Mouse (Mus musculus) neural tube, embryonic 11.5 days (tissue): Measurements from ENCODE around the gene Fnbp1. TPM values are rescaled to one million over a fixed set of nuclear protein-coding genes. Genes with fewer than 3 reads are reported as not detected.

Source experiments
- ATAC-seq: fragments of 200-750 bp; cut with Nextera tagmentation; 2 replicates; pipeline ENCODE4 v1.8.0; 2017; ENCODE audit warnings: moderate number of reproducible peaks, mild to moderate bottlenecking, moderate TSS enrichment, moderate library complexity; ENCODE audit not compliant: insufficient read depth, low FRiP score, low TSS enrichment
- DNase-seq: peaks from one replicate; pipeline ENCODE4 v3.0.0-alpha.2; 2015; ENCODE audit warnings: low spot score
- H3K27ac ChIP-seq: fragments of 300-500 bp; sonication (generic); 2 replicates; pipeline ENCODE4 v1.5.1; 2014; ENCODE audit warnings: low read depth, mild to moderate bottlenecking, low read length
- H3K27me3 ChIP-seq: fragments of 300-500 bp; sonication (generic); 2 replicates; pipeline ENCODE4 v1.6.1; 2014; ENCODE audit warnings: mild to moderate bottlenecking, low read length, mixed read lengths; ENCODE audit not compliant: control insufficient read depth, insufficient read depth
- H3K36me3 ChIP-seq: fragments of 300-500 bp; sonication (generic); 2 replicates; pipeline ENCODE4 v1.6.1; 2014; ENCODE audit warnings: mild to moderate bottlenecking, low read length, moderate library complexity, mixed read lengths; ENCODE audit not compliant: control insufficient read depth, insufficient read depth
- H3K4me1 ChIP-seq: fragments of 300-500 bp; sonication (generic); 2 replicates; pipeline ENCODE4 v1.6.1; 2014; ENCODE audit warnings: low read length, mixed read lengths; ENCODE audit not compliant: control insufficient read depth, insufficient read depth
- H3K4me2 ChIP-seq: fragments of 300-500 bp; sonication (generic); 2 replicates; pipeline ENCODE4 v1.6.1; 2014; ENCODE audit warnings: low read depth, mild to moderate bottlenecking, moderate library complexity
- H3K4me3 ChIP-seq: fragments of 300-500 bp; sonication (generic); 2 replicates; pipeline ENCODE4 v1.5.1; 2014; ENCODE audit warnings: low read depth, low read length
- H3K9ac ChIP-seq: fragments of 300-500 bp; sonication (generic); 2 replicates; pipeline ENCODE4 v1.6.1; 2014; ENCODE audit warnings: mild to moderate bottlenecking, low read length
- H3K9me3 ChIP-seq: fragments of 300-500 bp; sonication (generic); 2 replicates; pipeline ENCODE4 v1.6.1; 2016; ENCODE audit warnings: low read length; ENCODE audit not compliant: control insufficient read depth
- WGBS: fragments of 180-500 bp; shearing (Covaris S2); extraction: QIAGEN DNeasy Blood & Tissue Kit; methylation state at CpG from one replicate; pipeline ENCODE4 v1.1.7; 2014; 5-methylcytosine and 5-hydroxymethylcytosine counted together
- polyA plus RNA-seq: library from polyadenylated mRNA; unstranded; fragments of >200 nt; fragmentation: Nextera tagmentation; extraction: Ambion mirVana; gene quantifications from 2 replicates; pipeline ENCODE4 v1.2.1, GENCODE M21; 2014

Gene Fnbp1
- polyA plus RNA-seq, 1 experiment from 2014 or later: 17.6 TPM

DNA sequence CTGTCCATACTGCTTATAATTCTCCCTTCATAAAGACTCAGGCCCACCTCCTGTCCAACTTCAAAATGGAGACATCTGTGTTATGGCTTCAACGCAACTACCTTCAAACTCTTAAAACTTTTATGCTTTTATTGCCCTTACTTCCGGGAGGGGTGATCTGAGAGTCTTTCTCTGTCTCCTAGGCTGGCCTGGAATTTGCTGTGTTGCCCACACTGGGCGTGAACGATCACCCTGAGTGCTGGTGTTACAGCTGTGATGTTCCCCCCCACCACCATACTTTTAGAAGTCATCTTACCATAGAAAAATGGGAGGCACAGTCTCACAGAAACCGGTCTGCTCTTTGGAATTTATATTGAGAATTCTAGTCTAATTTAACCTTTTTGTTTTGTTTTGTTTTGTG is 64.2 kb downstream of the Fnbp1 start:
- Histone ChIP-seq H3K4me2 (no peak overlapping the region), H3K9ac (no peak overlapping the region), H3K9me3 (no peaks in the 10 kb centered on the region), H3K4me3 (no peak overlapping the region), H3K27me3 (no peaks in the 10 kb centered on the region), H3K27ac (no peak overlapping the region), H3K4me1 (no peaks in the 10 kb centered on the region), H3K36me3 (peaks cover 2% of the 10 kb centered on the region; the same call in 1 of the 2 replicates)
- DNase-seq: no peak
- WGBS: 61% methylated on average over 5 of the region's 5 CpGs
- no peak for ATAC-seq

DNA sequence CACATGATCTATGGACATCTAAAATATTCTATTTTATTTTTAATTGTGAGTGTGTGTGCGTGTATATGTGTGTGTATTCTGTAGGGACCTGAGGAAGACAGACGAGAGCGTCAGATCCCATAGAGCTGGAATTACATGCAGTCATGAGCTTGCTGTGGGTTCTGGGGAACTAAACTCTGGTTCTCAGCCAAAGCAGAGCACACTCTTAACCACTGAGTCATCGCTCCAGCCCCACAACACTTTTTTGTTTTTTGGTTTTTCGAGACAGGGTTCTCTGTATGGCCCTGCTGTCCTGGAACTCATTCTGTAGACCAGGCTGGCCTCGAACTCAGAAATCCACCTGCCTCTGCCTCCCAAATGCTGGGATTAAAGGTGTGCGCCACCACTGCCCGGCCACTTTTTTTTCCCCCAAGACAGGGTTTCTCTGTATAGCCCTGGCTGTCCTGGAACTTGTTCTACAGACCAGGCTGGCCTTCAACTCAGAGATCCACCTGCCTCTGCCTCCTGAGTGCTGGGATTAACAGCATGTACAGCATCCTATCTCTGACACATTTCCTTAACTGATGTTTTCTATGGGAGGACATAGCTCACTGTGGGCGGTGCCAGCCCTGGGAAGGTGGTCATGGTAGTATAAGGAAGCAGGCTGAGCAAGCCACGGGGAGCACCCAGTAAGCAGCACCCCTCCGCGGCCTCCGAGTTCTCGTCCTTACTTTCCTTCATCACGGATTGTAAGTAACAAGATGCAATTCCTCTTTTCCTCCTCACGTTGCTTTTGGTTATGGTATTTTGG is 65.3 kb downstream of the Fnbp1 start:
- Histone ChIP-seq H3K9ac (no peak overlapping the region), H3K9me3 (no peaks in the 10 kb centered on the region), H3K4me3 (no peak overlapping the region), H3K27me3 (no peaks in the 10 kb centered on the region), H3K36me3 (peaks cover 2% of the 10 kb centered on the region; the same call in 1 of the 2 replicates), H3K4me2 (no peak overlapping the region), H3K27ac (no peak overlapping the region), H3K4me1 (no peaks in the 10 kb centered on the region)
- no peak for DNase-seq
- ATAC-seq: no peak
- 93% methylated on average over 16 of the region's 16 CpGs for WGBS

DNA sequence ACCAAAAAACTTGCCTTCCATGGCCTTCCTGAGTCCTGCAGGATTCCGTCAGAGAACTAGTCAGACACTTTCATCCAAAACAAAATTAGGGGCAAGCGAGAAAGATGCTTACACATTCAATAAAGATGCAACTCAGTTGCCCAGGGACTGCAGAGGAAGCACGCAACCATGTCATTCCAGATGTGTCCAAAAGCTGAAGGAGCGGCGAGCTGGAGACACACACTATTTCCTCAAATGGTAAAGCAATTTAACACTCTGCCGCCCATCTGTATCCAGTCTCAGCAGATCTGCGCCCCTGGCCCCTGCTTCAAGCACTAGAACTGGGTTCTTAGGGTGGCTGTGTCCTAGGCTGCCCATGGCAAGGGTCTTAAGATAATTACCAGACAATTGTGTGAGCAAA is 66.0 kb downstream of the Fnbp1 start:
- 79% methylated on average over 7 of the region's 7 CpGs for WGBS

DNA sequence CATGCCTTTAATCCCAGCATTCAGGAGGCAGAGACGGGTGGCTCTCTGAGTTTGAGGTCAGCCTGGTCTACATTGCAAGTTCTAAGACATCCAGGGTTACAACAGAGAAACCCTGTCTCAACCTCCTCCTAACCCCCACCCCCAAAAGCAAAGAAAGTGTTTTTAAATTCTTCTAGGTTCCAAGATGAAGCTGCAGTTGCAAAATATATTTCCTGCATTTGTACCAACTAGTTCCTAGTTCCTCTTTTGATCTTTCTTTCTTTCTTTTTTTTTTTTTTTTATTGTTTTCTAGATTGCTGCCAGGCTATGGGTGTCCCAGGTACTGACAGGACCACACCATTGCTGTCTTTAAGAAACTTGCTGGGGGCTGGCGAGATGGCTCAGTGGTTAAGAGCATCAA is 66.6 kb downstream of the Fnbp1 start:
- Histone ChIP-seq H3K36me3 (peaks cover 2% of the 10 kb centered on the region; the same call in 1 of the 2 replicates), H3K4me1 (no peaks in the 10 kb centered on the region), H3K9ac (no peak overlapping the region), H3K4me2 (no peak overlapping the region), H3K27me3 (no peaks in the 10 kb centered on the region), H3K4me3 (no peak overlapping the region), H3K27ac (no peak overlapping the region), H3K9me3 (no peaks in the 10 kb centered on the region)
- DNase-seq: no peak
- 90% methylated on average over 2 of the region's 2 CpGs for WGBS
- no peak for ATAC-seq

More for the DNA sequence above, 66.0 kb downstream of the Fnbp1 start:
- Histone ChIP-seq H3K4me1 (no peaks in the 10 kb centered on the region), H3K9me3 (no peaks in the 10 kb centered on the region), H3K27ac (no peak overlapping the region), H3K4me2 (no peak overlapping the region), H3K9ac (no peak overlapping the region), H3K27me3 (no peaks in the 10 kb centered on the region), H3K4me3 (no peak overlapping the region), H3K36me3 (peaks cover 2% of the 10 kb centered on the region; the same call in 1 of the 2 replicates)
- ATAC-seq (no peak), DNase-seq (no peak)

DNA sequence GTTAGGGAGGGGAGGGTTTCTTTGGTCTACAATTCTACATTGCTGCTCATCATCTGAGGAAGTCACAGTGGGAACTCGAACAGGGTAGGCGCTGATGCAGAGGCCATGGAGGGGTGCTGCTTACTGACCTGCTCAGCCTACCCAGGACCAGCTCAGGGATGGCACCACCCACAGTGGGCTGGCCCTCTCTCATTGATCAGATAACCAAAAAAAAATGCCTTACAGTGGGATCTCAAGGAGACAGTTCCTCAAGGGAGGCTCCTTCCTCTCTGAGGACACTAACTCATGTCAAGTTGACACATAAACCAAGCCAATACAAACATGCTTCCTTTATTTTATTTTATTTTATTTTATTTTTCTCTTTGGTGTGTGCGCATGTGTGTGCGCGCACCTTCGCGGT is 72.3 kb downstream of the Fnbp1 start:
- no peak for ATAC-seq
- no peak overlapping the region for H3K4me2 ChIP-seq
- peaks cover 2% of the 10 kb centered on the region; the same call in 1 of the 2 replicates for H3K36me3 ChIP-seq
- H3K27me3 ChIP-seq: no peaks in the 10 kb centered on the region
- DNase-seq: no peak
- H3K4me3 ChIP-seq: no peak overlapping the region
- H3K27ac ChIP-seq: peak overlapping the region; percentile 94; the same call in 1 of the 2 replicates
- H3K9me3 ChIP-seq: no peaks in the 10 kb centered on the region
- no peak overlapping the region for H3K9ac ChIP-seq
- 82% methylated on average over 7 of the region's 7 CpGs for WGBS
- H3K4me1 ChIP-seq: peaks cover 9% of the 10 kb centered on the region; the same call in 1 of the 2 replicates

DNA sequence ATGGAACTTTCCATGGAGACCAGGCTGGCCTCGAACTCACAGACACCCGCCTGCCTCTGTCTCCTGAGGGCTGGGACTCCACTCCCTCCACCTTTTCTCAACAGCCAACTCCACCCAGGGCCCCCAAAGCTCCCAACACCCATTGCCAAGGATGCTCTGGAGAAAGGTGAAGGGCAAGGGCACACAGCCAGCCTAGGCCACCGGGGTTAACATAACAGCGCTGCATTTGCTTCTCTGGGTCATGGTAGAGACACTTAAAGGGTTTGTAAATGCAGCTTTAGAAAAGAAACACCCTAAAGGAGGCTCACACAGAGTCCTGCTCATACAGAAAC is 72.7 kb downstream of the Fnbp1 start:
- no peaks in the 10 kb centered on the region for H3K9me3 ChIP-seq
- DNase-seq (no peak), ATAC-seq (no peak)
- no peak overlapping the region for H3K4me2 ChIP-seq
- H3K4me1 ChIP-seq: peaks cover 9% of the 10 kb centered on the region; the same call in 1 of the 2 replicates
- H3K27ac ChIP-seq: peak overlapping the region; percentile 94
- H3K4me3 ChIP-seq: no peak overlapping the region
- no peaks in the 10 kb centered on the region for H3K27me3 ChIP-seq
- 66% methylated on average over 4 of the region's 4 CpGs for WGBS
- H3K9ac ChIP-seq: no peak overlapping the region
- H3K36me3 ChIP-seq: peaks cover 2% of the 10 kb centered on the region; the same call in 1 of the 2 replicates

DNA sequence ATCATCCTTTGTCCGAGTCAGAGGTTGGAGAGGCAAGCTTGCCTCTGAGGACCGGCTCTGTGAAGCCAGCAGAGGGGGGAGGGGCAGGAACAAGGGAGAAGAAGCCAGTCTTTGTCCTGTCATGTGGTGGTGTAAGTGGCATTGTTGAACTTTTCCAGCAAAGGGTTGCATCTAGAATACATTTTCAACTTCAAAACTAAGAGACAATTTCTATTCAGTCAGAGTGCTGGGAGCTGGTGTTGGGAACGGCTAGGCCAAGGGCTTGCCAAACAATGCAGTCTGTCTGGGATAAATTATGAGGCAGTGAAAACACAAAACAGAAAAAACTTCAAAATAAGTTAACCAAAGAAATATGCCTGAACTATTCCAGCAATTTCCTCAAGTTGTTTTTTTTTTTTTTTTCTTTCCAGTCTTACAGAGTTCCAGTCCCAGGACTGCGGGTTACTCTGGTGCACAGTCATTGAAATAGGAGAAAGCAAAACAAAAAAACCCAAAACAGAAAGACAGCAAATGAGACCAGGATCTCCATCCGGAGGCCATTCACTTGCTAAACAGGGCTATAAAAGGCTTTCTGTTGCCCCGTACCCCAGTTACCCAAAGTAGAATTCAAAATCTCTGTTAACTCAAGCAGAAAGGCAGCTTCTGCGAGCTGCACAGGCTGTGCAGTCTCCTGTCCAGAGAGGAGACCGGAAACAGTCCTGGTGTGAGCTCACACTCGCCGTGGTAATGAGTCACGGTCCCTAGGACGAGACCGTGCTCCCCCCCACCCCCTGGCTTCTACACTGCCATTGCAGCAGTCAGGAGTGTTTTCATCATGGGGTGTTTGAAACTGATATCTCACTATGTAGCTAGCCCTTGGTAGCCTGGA is 73.3 kb downstream of the Fnbp1 start:
- Histone ChIP-seq H3K9me3 (no peaks in the 10 kb centered on the region), H3K27ac (peak overlapping the region; percentile 94), H3K4me1 (peaks cover 9% of the 10 kb centered on the region; the same call in 1 of the 2 replicates), H3K4me2 (no peak overlapping the region), H3K9ac (peak overlapping the region; percentile 32; the same call in 1 of the 2 replicates), H3K27me3 (no peaks in the 10 kb centered on the region), H3K36me3 (peaks cover 2% of the 10 kb centered on the region; the same call in 1 of the 2 replicates), H3K4me3 (no peak overlapping the region)
- 8% methylated on average over 13 of the region's 13 CpGs for WGBS
- ATAC-seq (peak; percentile 85), DNase-seq (peak; percentile 77)

DNA sequence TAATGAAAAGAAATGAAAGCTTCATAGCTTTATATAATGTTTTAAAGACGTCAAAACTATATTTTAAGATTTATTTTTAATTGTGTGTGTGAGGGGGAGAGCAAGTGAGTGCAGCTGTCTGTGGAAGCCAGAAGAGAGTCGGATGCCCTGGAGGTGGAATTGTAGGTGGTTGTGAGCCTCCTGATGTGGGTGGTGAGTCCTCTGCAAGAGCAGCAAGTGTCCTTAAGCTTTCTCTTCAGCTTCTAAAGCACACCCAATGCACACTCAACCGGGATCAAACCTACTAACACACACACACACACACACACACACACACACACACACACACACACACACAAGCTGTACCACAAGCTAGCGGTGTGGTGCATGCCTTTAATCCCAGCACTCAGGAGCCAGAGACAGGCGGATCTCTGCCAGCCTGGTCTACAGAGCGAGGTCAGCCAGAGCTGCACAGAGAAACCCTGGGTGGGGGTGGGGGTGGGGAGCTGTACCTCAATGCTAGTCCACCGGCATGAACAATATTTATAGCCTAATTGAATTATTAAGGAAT is 74.0 kb downstream of the Fnbp1 start:
- ATAC-seq (peak; percentile 35; the same call in 1 of the 2 replicates), DNase-seq (no peak)
- no peak overlapping the region for H3K4me3 ChIP-seq
- peaks cover 9% of the 10 kb centered on the region; the same call in 1 of the 2 replicates for H3K4me1 ChIP-seq
- H3K9me3 ChIP-seq: no peaks in the 10 kb centered on the region
- 40% methylated on average over 7 of the region's 7 CpGs for WGBS
- peak overlapping the region; percentile 94 for H3K27ac ChIP-seq
- H3K27me3 ChIP-seq: no peaks in the 10 kb centered on the region
- no peaks in the 10 kb centered on the region for H3K36me3 ChIP-seq
- peak overlapping the region; percentile 32; the same call in 1 of the 2 replicates for H3K9ac ChIP-seq
- no peak overlapping the region for H3K4me2 ChIP-seq
